Mouse (Mus musculus) hindbrain, embryonic 13.5 days (tissue): ENCODE measurements around the gene St6galnac5. TPM values are rescaled to one million over a fixed set of nuclear protein-coding genes. Genes with fewer than 3 reads are reported as not detected.
A peak's percentile ranks its signal among the peaks of the same experiment; 100 is the strongest.

Experiments
- ATAC-seq: fragments of 200-750 bp; cut with Nextera tagmentation; 2 replicates; pipeline ENCODE4 v1.8.0; 2017; ENCODE audit warnings: moderate TSS enrichment; ENCODE audit not compliant: low FRiP score
- H3K27ac ChIP-seq: fragments of 300-500 bp; sonication (generic); 2 replicates; pipeline ENCODE4 v1.5.1; 2015; ENCODE audit warnings: inconsistent platforms, mild to moderate bottlenecking, moderate library complexity
- H3K27me3 ChIP-seq: fragments of 300-500 bp; sonication (generic); 2 replicates; pipeline ENCODE4 v1.6.1; 2015; ENCODE audit warnings: mild to moderate bottlenecking, inconsistent platforms
- H3K36me3 ChIP-seq: fragments of 300-500 bp; sonication (generic); 2 replicates; pipeline ENCODE4 v1.6.1; 2015; ENCODE audit warnings: mild to moderate bottlenecking, inconsistent platforms
- H3K4me1 ChIP-seq: fragments of 300-500 bp; sonication (generic); replicated peaks from 2 replicates; pipeline ENCODE4 v1.6.1; 2015; ENCODE audit warnings: inconsistent platforms
- H3K4me2 ChIP-seq: fragments of 300-500 bp; sonication (generic); 2 replicates; pipeline ENCODE4 v1.6.1; 2015; ENCODE audit warnings: inconsistent platforms, mild to moderate bottlenecking, moderate library complexity
- H3K4me3 ChIP-seq: fragments of 300-500 bp; sonication (generic); 2 replicates; pipeline ENCODE4 v1.5.1; 2015; ENCODE audit warnings: mild to moderate bottlenecking, inconsistent platforms
- H3K9ac ChIP-seq: fragments of 300-500 bp; sonication (generic); 2 replicates; pipeline ENCODE4 v1.6.1; 2015; ENCODE audit warnings: mild to moderate bottlenecking, inconsistent platforms
- H3K9me3 ChIP-seq: fragments of 300-500 bp; sonication (generic); 2 replicates; pipeline ENCODE4 v1.6.1; 2016; ENCODE audit warnings: inconsistent platforms
- WGBS: fragments of 180-500 bp; shearing (Covaris S2); methylation state at CpG from one replicate; pipeline ENCODE4 v1.1.7; 2015; 5-methylcytosine and 5-hydroxymethylcytosine counted together
- polyA plus RNA-seq: library from polyadenylated mRNA; unstranded; fragments of >200 nt; fragmentation: Nextera tagmentation; extraction: Ambion mirVana; gene quantifications from 2 replicates; pipeline ENCODE4 v1.2.1, GENCODE M21; 2015

St6galnac5 gene
- polyA plus RNA-seq, 1 experiment from 2014 or later, result 18.6 TPM

GRCm38 (mm10) chr3:152841264-152841663 lies 140.8 kb downstream of the St6galnac5 start:
- Histone ChIP-seq H3K27ac (peak overlapping the region; percentile 23; the same call in 1 of the 2 replicates), H3K4me3 (no peak overlapping the region), H3K27me3 (no peaks in the 10 kb centered on the region), H3K36me3 (no peaks in the 10 kb centered on the region; the same call in 1 of the 2 replicates), H3K4me1 (peaks cover 28% of the 10 kb centered on the region), H3K9ac (peak overlapping the region; percentile 19; the same call in 1 of the 2 replicates), H3K4me2 (no peak overlapping the region), H3K9me3 (no peaks in the 10 kb centered on the region)
- WGBS, result 69% methylated on average over 6 of the region's 6 CpGs
- ATAC-seq, result 0 out of 2 replicates have a peak, but pooled peaks have one; percentile 22

DNA sequence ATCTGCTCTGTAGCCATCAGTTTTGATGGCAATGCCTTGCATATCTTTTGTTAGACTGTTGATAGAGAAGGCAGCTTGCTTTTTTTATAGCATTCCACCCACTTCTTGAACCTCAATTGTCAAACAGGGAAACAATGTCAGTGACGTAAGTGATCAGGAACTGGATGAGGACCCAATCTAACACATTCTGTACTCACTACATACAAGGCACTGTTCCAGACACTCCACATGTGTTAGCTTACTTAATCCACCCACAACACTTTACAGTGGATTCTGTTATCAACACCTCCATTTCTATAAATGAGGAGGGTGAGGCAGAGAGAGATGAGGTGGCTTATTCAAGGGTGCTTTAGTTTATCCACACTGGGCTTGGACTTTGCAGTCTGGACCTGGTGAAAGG lies 144.1 kb downstream of the St6galnac5 start:
- no peak overlapping the region for H3K9ac ChIP-seq
- no peaks in the 10 kb centered on the region for H3K27me3 ChIP-seq
- H3K4me2 ChIP-seq, result no peak overlapping the region
- no peak for ATAC-seq
- no peaks in the 10 kb centered on the region for H3K9me3 ChIP-seq
- peaks cover 20% of the 10 kb centered on the region for H3K4me1 ChIP-seq
- 87% methylated on average over 1 of the region's 1 CpGs for WGBS
- no peaks in the 10 kb centered on the region for H3K36me3 ChIP-seq
- no peak overlapping the region for H3K4me3 ChIP-seq
- no peak overlapping the region for H3K27ac ChIP-seq

GRCm38 (mm10) chr3:152837407-152837806 lies 144.6 kb downstream of the St6galnac5 start:
- no peak for ATAC-seq
- Histone ChIP-seq H3K4me1 (peaks cover 19% of the 10 kb centered on the region), H3K27me3 (no peaks in the 10 kb centered on the region), H3K27ac (no peak overlapping the region), H3K4me2 (no peak overlapping the region), H3K36me3 (no peaks in the 10 kb centered on the region), H3K9ac (no peak overlapping the region), H3K9me3 (no peaks in the 10 kb centered on the region), H3K4me3 (no peak overlapping the region)
- 68% methylated on average over 2 of the region's 2 CpGs for WGBS

- ATAC-seq, result no peak
- no peaks in the 10 kb centered on the region for H3K27me3 ChIP-seq
- H3K27ac ChIP-seq, result no peak overlapping the region
- peaks cover 20% of the 10 kb centered on the region for H3K4me1 ChIP-seq
- no peaks in the 10 kb centered on the region for H3K9me3 ChIP-seq
- H3K4me3 ChIP-seq, result no peak overlapping the region
- WGBS, result 87% methylated on average over 4 of the region's 4 CpGs
- H3K36me3 ChIP-seq, result no peaks in the 10 kb centered on the region
- H3K9ac ChIP-seq, result no peak overlapping the region
- no peak overlapping the region for H3K4me2 ChIP-seq
Observed at GRCm38 (mm10) chr3:152832436-152832835, 149.6 kb downstream of the St6galnac5 start.

DNA sequence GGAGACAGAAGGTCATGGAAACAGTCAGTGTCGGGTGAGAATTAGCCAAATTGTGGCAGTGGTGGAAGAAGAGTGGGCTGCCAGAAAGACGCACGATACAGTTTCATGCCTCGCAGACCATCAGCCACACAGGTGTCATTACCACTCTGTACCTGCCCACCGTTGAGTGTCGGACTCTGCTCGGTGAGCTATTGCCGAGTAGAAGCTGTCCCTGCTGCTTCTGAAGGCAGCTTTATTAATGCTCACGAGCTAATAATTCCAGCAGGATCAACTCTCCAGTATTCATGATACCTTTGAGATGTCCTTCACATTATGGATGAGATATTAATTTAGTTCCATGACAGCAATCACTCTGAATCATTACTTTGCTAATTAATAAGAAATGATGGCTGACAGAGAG lies 150.1 kb downstream of the St6galnac5 start:
- Histone ChIP-seq H3K4me1 (peaks cover 20% of the 10 kb centered on the region), H3K9me3 (no peaks in the 10 kb centered on the region), H3K27ac (peak overlapping the region; percentile 48; the same call in 1 of the 2 replicates), H3K4me3 (no peak overlapping the region), H3K4me2 (no peak overlapping the region), H3K36me3 (no peaks in the 10 kb centered on the region; the same call in 1 of the 2 replicates), H3K9ac (no peak overlapping the region), H3K27me3 (no peaks in the 10 kb centered on the region)
- no peak for ATAC-seq
- 80% methylated on average over 9 of the region's 9 CpGs for WGBS

GRCm38 (mm10) chr3:152831377-152831776 lies 150.7 kb downstream of the St6galnac5 start:
- Histone ChIP-seq H3K36me3 (no peaks in the 10 kb centered on the region; the same call in 1 of the 2 replicates), H3K4me3 (no peak overlapping the region), H3K4me2 (no peak overlapping the region), H3K9me3 (no peaks in the 10 kb centered on the region), H3K9ac (no peak overlapping the region), H3K4me1 (peaks cover 20% of the 10 kb centered on the region), H3K27me3 (no peaks in the 10 kb centered on the region), H3K27ac (peak overlapping the region; percentile 48; the same call in 1 of the 2 replicates)
- no peak for ATAC-seq
- 69% methylated on average over 3 of the region's 3 CpGs for WGBS

DNA sequence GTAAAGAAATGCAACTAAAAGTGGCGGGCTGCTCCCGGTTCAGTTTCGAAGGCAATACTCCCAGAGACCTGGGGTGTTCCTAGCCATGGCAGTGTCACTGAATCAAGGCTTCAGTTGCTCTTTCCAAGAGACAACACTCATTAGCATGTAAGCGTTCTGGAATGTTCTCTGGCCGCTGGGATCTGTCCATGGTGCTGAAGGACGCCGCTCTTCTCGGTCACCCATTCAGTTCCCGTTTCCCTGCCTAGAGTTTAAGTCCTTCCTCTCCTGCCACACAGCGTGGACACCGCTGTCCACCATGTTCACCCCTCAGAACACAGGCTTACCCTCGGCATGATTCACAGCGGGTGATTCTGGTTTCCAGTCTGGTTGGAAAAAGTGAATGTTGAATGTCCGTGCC lies 160.8 kb downstream of the St6galnac5 start:
- H3K27me3 ChIP-seq, result no peaks in the 10 kb centered on the region
- peaks cover 2% of the 10 kb centered on the region; the same call in 1 of the 2 replicates for H3K36me3 ChIP-seq
- no peak overlapping the region for H3K9ac ChIP-seq
- no peak for ATAC-seq
- H3K4me3 ChIP-seq, result no peak overlapping the region
- H3K4me1 ChIP-seq, result no peaks in the 10 kb centered on the region; the same call in 1 of the 2 replicates
- WGBS, result 68% methylated on average over 14 of the region's 14 CpGs
- no peak overlapping the region for H3K4me2 ChIP-seq
- H3K27ac ChIP-seq, result no peak overlapping the region
- H3K9me3 ChIP-seq, result no peaks in the 10 kb centered on the region

- Histone ChIP-seq H3K4me3 (no peak overlapping the region), H3K9me3 (no peaks in the 10 kb centered on the region), H3K4me1 (no peaks in the 10 kb centered on the region; the same call in 1 of the 2 replicates), H3K27me3 (no peaks in the 10 kb centered on the region), H3K36me3 (no peaks in the 10 kb centered on the region), H3K4me2 (no peak overlapping the region), H3K27ac (no peak overlapping the region), H3K9ac (no peak overlapping the region)
- WGBS, result 88% methylated on average over 3 of the region's 3 CpGs
- ATAC-seq, result no peak
Observed at GRCm38 (mm10) chr3:152820406-152820805, 161.6 kb downstream of the St6galnac5 start.

DNA sequence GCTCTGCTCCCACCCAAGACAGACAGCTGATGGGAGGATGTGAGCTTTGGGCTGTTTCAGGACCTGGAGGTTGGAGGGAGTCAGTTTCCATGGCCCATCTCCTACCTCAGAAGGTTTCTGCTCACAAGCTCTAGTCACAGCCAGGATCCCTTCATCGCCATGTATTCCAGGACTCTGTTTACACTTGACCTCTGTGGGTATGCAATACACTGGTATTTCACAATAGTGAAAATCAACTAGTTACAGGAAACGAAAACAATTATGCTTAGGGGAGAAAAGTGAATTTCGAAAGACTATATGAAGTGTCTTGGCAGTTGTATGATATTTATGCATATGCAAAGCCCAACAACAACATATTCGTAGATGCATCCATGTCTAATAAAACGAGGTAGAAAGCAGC lies 166.9 kb downstream of the St6galnac5 start:
- Histone ChIP-seq H3K4me3 (no peak overlapping the region), H3K36me3 (no peaks in the 10 kb centered on the region), H3K4me1 (no peaks in the 10 kb centered on the region; the same call in 1 of the 2 replicates), H3K27me3 (no peaks in the 10 kb centered on the region), H3K4me2 (no peak overlapping the region), H3K9me3 (no peaks in the 10 kb centered on the region), H3K9ac (no peak overlapping the region), H3K27ac (no peak overlapping the region)
- ATAC-seq, result no peak
- 92% methylated on average over 5 of the region's 5 CpGs for WGBS

DNA sequence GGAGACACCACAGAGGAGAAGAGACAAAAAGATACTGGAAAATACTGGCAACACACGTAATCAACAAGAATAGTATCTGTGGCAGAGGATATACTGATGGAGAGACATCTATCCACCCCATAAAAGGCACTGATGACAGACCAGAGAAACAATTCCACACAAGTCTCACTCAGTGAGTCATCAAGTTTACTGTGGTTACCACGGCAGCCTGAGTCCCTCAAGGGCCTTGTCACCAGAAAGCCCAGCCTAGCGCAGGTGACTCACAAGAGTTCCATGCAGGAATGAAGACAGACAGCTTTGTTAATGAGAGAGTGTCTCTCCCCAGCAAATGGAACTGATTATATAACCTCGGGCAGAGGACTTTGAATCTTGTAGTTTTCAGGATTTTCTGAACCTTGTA lies 168.1 kb downstream of the St6galnac5 start:
- Histone ChIP-seq H3K4me3 (no peak overlapping the region), H3K36me3 (no peaks in the 10 kb centered on the region), H3K27me3 (no peaks in the 10 kb centered on the region), H3K9ac (no peak overlapping the region), H3K4me1 (no peaks in the 10 kb centered on the region; the same call in 1 of the 2 replicates), H3K9me3 (no peaks in the 10 kb centered on the region), H3K27ac (no peak overlapping the region), H3K4me2 (no peak overlapping the region)
- 80% methylated on average over 4 of the region's 4 CpGs for WGBS
- no peak for ATAC-seq

DNA sequence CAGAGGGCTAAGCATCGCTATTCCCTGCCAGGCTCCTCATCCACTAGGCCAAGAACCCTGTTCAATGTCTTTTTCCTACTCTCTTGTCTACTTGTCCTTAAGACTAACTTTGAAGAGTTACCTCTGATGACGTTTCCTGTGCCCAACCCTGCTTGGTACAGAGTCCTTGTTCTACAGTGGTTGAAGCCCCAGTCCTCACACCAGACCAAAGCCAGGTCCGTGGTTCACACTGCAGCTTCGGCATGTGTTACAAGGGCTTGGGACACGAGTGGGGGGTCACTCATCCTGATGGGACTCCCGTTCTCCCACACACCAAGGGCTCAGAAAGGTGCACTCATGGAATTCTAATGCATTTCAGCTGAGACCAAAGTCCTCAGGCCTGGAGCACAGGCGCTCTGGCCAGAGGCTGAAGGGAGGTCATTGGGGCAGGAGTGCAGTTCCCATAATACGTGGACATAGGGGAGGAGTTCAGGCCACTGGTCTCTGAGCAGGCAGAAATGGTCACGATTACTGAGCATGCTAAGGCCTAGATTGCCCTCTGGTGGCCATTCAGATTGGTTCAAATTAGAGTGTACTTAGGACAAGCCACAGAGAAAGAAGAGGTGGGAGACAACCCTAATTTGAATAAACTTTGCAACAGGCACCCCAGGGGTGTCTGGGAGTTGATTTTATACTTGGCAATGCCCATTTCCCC lies 182.2 kb downstream of the St6galnac5 start:
- Histone ChIP-seq H3K27me3 (no peaks in the 10 kb centered on the region), H3K4me2 (no peak overlapping the region), H3K4me3 (no peak overlapping the region), H3K27ac (no peak overlapping the region), H3K9ac (no peak overlapping the region), H3K36me3 (no peaks in the 10 kb centered on the region), H3K9me3 (0 out of 2 replicates have a peak, but pooled peaks cover 2% of the 10 kb centered on the region), H3K4me1 (peaks cover 9% of the 10 kb centered on the region; the same call in 1 of the 2 replicates)
- 82% methylated on average over 9 of the region's 9 CpGs for WGBS
- ATAC-seq, result no peak

DNA sequence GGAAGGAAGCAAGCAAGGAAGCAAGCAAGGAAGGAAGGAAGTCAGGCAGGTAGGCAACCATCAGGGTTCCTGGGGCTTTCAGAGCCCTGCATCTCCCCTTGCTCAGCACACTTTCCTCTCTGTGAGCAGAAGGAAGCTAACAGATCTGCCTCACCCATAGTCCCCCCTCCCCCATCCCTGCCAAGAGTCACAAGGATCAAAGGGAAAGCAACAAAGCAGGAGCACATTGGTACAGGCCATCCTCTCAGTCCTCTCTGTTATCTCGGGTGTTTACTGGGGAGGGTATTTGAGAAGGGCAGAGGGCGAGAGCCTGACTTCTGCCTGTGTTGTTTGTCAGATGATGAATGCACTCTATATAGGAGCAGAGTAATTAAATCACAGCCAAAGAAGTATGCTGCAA lies 184.7 kb downstream of the St6galnac5 start:
- Histone ChIP-seq H3K9me3 (0 out of 2 replicates have a peak, but pooled peaks cover 5% of the 10 kb centered on the region), H3K4me2 (no peak overlapping the region), H3K9ac (no peak overlapping the region), H3K4me3 (no peak overlapping the region), H3K27me3 (no peaks in the 10 kb centered on the region), H3K4me1 (peaks cover 9% of the 10 kb centered on the region; the same call in 1 of the 2 replicates), H3K36me3 (0 out of 2 replicates have a peak, but pooled peaks cover 3% of the 10 kb centered on the region), H3K27ac (0 out of 2 replicates have a peak overlapping the region, but pooled peaks have one; percentile 15)
- no peak for ATAC-seq
- 20% methylated on average over 2 of the region's 2 CpGs for WGBS

- 0 out of 2 replicates have a peak, but pooled peaks cover 5% of the 10 kb centered on the region for H3K9me3 ChIP-seq
- no peak overlapping the region for H3K4me3 ChIP-seq
- H3K9ac ChIP-seq, result no peak overlapping the region
- peaks cover 9% of the 10 kb centered on the region; the same call in 1 of the 2 replicates for H3K4me1 ChIP-seq
- no peaks in the 10 kb centered on the region for H3K27me3 ChIP-seq
- ATAC-seq, result no peak
- H3K36me3 ChIP-seq, result peaks cover 7% of the 10 kb centered on the region; the same call in 1 of the 2 replicates
- WGBS, result 79% methylated on average over 4 of the region's 4 CpGs
- H3K27ac ChIP-seq, result no peak overlapping the region
- H3K4me2 ChIP-seq, result no peak overlapping the region
Observed at GRCm38 (mm10) chr3:152796216-152796615, 185.8 kb downstream of the St6galnac5 start.
